Mouse (Mus musculus): ENCODE data around the gene Astn2. TPM values are rescaled to one million over a fixed set of nuclear protein-coding genes. Genes with fewer than 3 reads are reported as not detected.

Astn2 gene
- polyA plus RNA-seq, 1 experiment: not detected

GRCm38 (mm10) chr4:65506870-65507269 is 897.5 kb downstream of the Astn2 start:
- TF ChIP-seq POLR2A (IDR thresholded peaks at IDR 0.05; ENCODE audit: borderline replicate concordance, low read depth, low read length) (no peak), CTCF (IDR thresholded peaks at IDR 0.05; ENCODE audit: low read depth, low read length) (no peak)
- Histone ChIP-seq H3K4me3 (ENCODE audit: insufficient read depth, low read length) (no peak overlapping the region), H3K27ac (ENCODE audit: insufficient read depth, low read depth, low read length) (peak overlapping the region; percentile 59), H3K4me1 (ENCODE audit: control insufficient read depth, insufficient read depth, low read length) (peaks cover 28% of the 10 kb centered on the region)

GRCm38 (mm10) chr4:65496463-65496834 is 908.0 kb downstream of the Astn2 start:
- no peak overlapping the region for H3K27ac ChIP-seq (ENCODE audit: insufficient read depth, low read depth, low read length)
- TF ChIP-seq CTCF (IDR thresholded peaks at IDR 0.05; ENCODE audit: low read depth, low read length) (peak; percentile 66), POLR2A (IDR thresholded peaks at IDR 0.05; ENCODE audit: borderline replicate concordance, low read depth, low read length) (no peak)
- H3K4me1 ChIP-seq (ENCODE audit: control insufficient read depth, insufficient read depth, low read length): peaks cover 12% of the 10 kb centered on the region
- H3K4me3 ChIP-seq (ENCODE audit: insufficient read depth, low read length): no peak overlapping the region

DNA sequence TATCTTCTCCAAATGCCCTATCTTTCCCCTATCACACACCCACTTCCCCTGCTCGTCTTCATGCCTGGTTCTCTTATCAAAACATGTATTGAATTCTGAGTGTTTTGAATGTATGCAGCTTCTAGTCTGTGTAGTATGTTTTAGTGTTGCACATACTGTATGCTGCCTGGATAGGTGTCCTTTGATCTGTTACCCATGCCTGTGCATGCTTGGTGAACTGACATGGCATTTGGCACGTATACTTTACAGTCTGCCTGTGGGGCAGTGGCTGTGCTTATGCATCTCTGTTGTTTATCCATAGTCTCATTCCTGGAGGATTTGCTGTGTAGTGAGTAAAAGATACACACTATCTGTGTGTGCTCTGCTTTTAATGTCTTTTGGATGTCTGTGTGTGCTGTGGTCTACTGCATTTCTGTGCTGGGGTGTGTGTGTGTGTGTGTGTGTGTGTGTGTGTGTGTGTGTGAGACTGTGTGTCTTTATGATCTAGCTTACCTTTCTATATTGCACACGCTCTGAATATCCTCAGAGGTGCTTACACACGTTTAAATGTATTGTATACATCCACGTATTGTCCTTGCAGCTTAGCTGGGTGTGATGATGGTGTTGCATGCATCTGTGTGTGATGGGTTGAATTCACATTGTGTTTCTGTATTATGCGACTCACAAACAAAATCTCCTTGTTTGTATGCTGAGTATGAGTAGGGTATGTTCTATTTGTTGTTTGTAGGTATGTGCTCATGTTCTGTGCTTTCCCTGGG is 908.5 kb downstream of the Astn2 start:
- TF ChIP-seq POLR2A (IDR thresholded peaks at IDR 0.05; ENCODE audit: borderline replicate concordance, low read depth, low read length): no peak
- H3K27ac ChIP-seq (ENCODE audit: insufficient read depth, low read depth, low read length): no peak overlapping the region

GRCm38 (mm10) chr4:65491541-65491940 is 912.9 kb downstream of the Astn2 start:
- TF ChIP-seq POLR2A (IDR thresholded peaks at IDR 0.05; ENCODE audit: borderline replicate concordance, low read depth, low read length) (no peak), CTCF (IDR thresholded peaks at IDR 0.05; ENCODE audit: low read depth, low read length) (no peak)

More for the DNA sequence above, 908.5 kb downstream of the Astn2 start:
- Histone ChIP-seq H3K4me3 (ENCODE audit: insufficient read depth, low read length) (no peak overlapping the region), H3K4me1 (ENCODE audit: control insufficient read depth, insufficient read depth, low read length) (peaks cover 7% of the 10 kb centered on the region)

GRCm38 (mm10) chr4:65489711-65490110 is 914.7 kb downstream of the Astn2 start:
- Histone ChIP-seq H3K4me1 (ENCODE audit: control insufficient read depth, insufficient read depth, low read length) (no peaks in the 10 kb centered on the region), H3K4me3 (ENCODE audit: insufficient read depth, low read length) (no peak overlapping the region), H3K27ac (ENCODE audit: insufficient read depth, low read depth, low read length) (no peak overlapping the region)
- TF ChIP-seq POLR2A (IDR thresholded peaks at IDR 0.05; ENCODE audit: borderline replicate concordance, low read depth, low read length): no peak
- no peak for TF ChIP-seq CTCF (IDR thresholded peaks at IDR 0.05; ENCODE audit: low read depth, low read length)

More at GRCm38 (mm10) chr4:65491541-65491940, 912.9 kb downstream of the Astn2 start:
- Histone ChIP-seq H3K4me3 (ENCODE audit: insufficient read depth, low read length) (no peak overlapping the region), H3K4me1 (ENCODE audit: control insufficient read depth, insufficient read depth, low read length) (peaks cover 4% of the 10 kb centered on the region), H3K27ac (ENCODE audit: insufficient read depth, low read depth, low read length) (no peak overlapping the region)

DNA sequence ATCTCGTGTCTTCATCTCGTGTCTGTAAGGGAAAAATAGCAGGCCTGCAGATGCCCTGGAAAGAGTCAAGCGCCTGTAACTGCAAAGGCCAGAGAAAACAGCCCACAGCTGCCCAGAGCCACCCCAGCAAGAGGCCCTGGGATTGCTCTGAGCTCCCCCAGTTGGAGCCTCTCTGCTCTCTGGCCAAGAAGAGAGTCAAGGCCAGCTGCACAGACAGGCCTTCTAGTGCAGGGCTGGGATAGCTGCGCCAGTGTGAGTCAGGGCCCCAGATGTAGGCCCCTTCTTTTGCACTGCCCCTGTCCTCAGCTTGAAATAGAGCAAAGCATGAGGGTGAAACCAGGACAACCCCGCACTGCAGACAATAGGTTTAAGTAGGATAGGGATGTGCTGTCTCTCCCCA is 922.8 kb downstream of the Astn2 start:
- Histone ChIP-seq H3K4me1 (ENCODE audit: control insufficient read depth, insufficient read depth, low read length) (0 out of 2 replicates have a peak, but pooled peaks cover 2% of the 10 kb centered on the region), H3K27ac (ENCODE audit: insufficient read depth, low read depth, low read length) (no peak overlapping the region), H3K4me3 (ENCODE audit: insufficient read depth, low read length) (no peak overlapping the region)
- TF ChIP-seq POLR2A (IDR thresholded peaks at IDR 0.05; ENCODE audit: borderline replicate concordance, low read depth, low read length) (no peak), CTCF (IDR thresholded peaks at IDR 0.05; ENCODE audit: low read depth, low read length) (no peak)

DNA sequence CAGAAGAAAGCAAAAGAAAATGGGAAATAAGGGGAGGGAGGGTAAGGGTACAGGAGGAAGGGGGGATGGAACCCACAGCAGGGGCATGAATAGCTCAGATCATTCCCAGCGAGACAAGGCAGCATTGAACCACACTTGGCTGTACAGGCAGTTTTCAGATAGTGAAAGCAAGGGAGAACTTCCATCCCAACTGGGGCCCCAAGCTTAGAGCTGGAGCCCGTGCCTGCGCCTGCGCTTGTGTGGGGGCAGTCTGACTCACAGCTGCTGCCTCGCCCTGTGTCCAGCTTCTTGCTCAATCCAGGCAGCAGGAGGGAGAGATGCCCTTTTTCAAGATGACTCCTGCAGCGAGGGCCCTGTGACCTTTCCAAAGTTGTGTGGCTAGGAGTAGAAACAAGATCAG is 927.3 kb downstream of the Astn2 start:
- 0 out of 2 replicates have a peak, but pooled peaks cover 2% of the 10 kb centered on the region for H3K4me1 ChIP-seq (ENCODE audit: control insufficient read depth, insufficient read depth, low read length)
- peak overlapping the region; percentile 8; the same call in 1 of the 2 replicates for H3K4me3 ChIP-seq (ENCODE audit: insufficient read depth, low read length)
- TF ChIP-seq POLR2A (IDR thresholded peaks at IDR 0.05; ENCODE audit: borderline replicate concordance, low read depth, low read length): no peak
- TF ChIP-seq CTCF (IDR thresholded peaks at IDR 0.05; ENCODE audit: low read depth, low read length): no peak
- H3K27ac ChIP-seq (ENCODE audit: insufficient read depth, low read depth, low read length): no peak overlapping the region

- TF ChIP-seq CTCF (IDR thresholded peaks at IDR 0.05; ENCODE audit: low read depth, low read length) (no peak), POLR2A (IDR thresholded peaks at IDR 0.05; ENCODE audit: borderline replicate concordance, low read depth, low read length) (no peak)
- Histone ChIP-seq H3K4me3 (ENCODE audit: insufficient read depth, low read length) (no peak overlapping the region), H3K27ac (ENCODE audit: insufficient read depth, low read depth, low read length) (no peak overlapping the region), H3K4me1 (ENCODE audit: control insufficient read depth, insufficient read depth, low read length) (0 out of 2 replicates have a peak, but pooled peaks cover 2% of the 10 kb centered on the region)
Measured at GRCm38 (mm10) chr4:65475925-65476560, 928.4 kb downstream of the Astn2 start.

DNA sequence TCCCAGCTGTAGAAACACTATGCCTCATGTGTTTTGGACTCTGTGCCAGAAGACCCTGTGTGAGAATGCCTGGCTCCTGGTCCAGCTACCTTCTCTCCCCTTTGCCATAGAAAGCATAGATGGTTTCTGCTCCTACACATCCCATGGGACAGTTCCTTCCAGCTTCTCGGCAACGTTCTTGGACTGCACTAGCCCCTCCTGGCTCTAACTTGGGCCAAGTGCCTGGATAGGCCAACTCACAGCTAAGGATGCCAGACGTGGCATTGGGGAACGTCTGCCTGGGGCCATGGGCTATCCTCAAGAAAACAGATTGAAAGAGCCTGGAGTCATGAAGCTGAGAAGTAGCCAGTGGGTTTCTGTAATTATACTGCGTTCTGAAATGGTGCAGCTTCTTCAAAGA is 931.3 kb downstream of the Astn2 start:
- Histone ChIP-seq H3K4me1 (ENCODE audit: control insufficient read depth, insufficient read depth, low read length) (0 out of 2 replicates have a peak, but pooled peaks cover 2% of the 10 kb centered on the region), H3K4me3 (ENCODE audit: insufficient read depth, low read length) (no peak overlapping the region), H3K27ac (ENCODE audit: insufficient read depth, low read depth, low read length) (no peak overlapping the region)
- TF ChIP-seq CTCF (IDR thresholded peaks at IDR 0.05; ENCODE audit: low read depth, low read length): no peak
- TF ChIP-seq POLR2A (IDR thresholded peaks at IDR 0.05; ENCODE audit: borderline replicate concordance, low read depth, low read length): no peak

DNA sequence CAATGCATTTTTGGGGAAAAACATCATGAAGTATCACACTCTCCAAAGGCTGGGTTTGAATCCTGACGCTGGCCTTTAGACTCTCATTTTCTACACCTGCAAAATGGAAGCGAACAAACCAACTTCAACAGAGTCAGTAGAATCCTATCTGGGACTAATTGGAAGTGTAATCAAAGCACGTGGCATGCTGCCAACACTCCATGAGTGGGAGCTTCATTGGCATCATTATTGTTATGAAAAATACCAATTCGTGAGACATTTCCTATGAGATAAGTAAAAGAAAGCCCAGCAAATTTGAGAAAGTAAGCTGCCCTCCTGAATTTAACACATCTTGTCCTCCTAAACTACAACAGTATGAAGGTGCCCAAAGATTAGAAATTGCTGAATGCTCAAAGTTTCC is 955.2 kb downstream of the Astn2 start:
- no peak overlapping the region for H3K27ac ChIP-seq (ENCODE audit: insufficient read depth, low read depth, low read length)
- TF ChIP-seq POLR2A (IDR thresholded peaks at IDR 0.05; ENCODE audit: borderline replicate concordance, low read depth, low read length) (no peak), CTCF (IDR thresholded peaks at IDR 0.05; ENCODE audit: low read depth, low read length) (no peak)
- H3K4me1 ChIP-seq (ENCODE audit: control insufficient read depth, insufficient read depth, low read length): no peaks in the 10 kb centered on the region
- no peak overlapping the region for H3K4me3 ChIP-seq (ENCODE audit: insufficient read depth, low read length)
